Mouse (Mus musculus): Measurements from ENCODE around the gene Atl1. TPM values are rescaled to one million over a fixed set of nuclear protein-coding genes. Genes with fewer than 3 reads are reported as not detected.

The Atl1 gene
- under 1 TPM; 0.10 to 0.75 (median 0.42) TPM for polyA plus RNA-seq (2017; shearing (Covaris generic))

GRCm38 (mm10) chr12:69892371-69893251, at the start of gene Atl1, which contains the start of gene Map4k5:
Atl1 (plus strand) TSS chr12:69892614.
Map4k5 (minus strand) TSS chr12:69893200.
- ATAC-seq, result peak; percentile 92

GRCm38 (mm10) chr12:69843531-69844445, 48.6 kb upstream of the Atl1 start:
- no peak for ATAC-seq

GRCm38 (mm10) chr12:69845722-69846121, 46.7 kb upstream of the Atl1 start:
- ATAC-seq, result no peak

GRCm38 (mm10) chr12:69846499-69846898, 45.9 kb upstream of the Atl1 start:
- ATAC-seq, result no peak

- ATAC-seq, result no peak
Measured at GRCm38 (mm10) chr12:69848083-69848878, 44.1 kb upstream of the Atl1 start.

- ATAC-seq, result no peak
Measured at GRCm38 (mm10) chr12:69852288-69852687, 40.1 kb upstream of the Atl1 start.

- ATAC-seq, result peak; percentile 77
Measured at GRCm38 (mm10) chr12:69853387-69853786, 39.0 kb upstream of the Atl1 start.

GRCm38 (mm10) chr12:69853942-69854341, 38.5 kb upstream of the Atl1 start:
- ATAC-seq, result no peak

GRCm38 (mm10) chr12:69855641-69856300, 36.6 kb upstream of the Atl1 start:
- ATAC-seq, result no peak

- no peak for ATAC-seq
Measured at GRCm38 (mm10) chr12:69856398-69856797, 36.0 kb upstream of the Atl1 start.

- ATAC-seq, result no peak
Measured at GRCm38 (mm10) chr12:69857597-69857996, 34.8 kb upstream of the Atl1 start.

- no peak for ATAC-seq
Measured at GRCm38 (mm10) chr12:69858847-69859246, 33.6 kb upstream of the Atl1 start.

GRCm38 (mm10) chr12:69863505-69863904, 28.9 kb upstream of the Atl1 start:
- peak; percentile 94 for ATAC-seq

GRCm38 (mm10) chr12:69864164-69864692, 28.2 kb upstream of the Atl1 start:
- no peak for ATAC-seq

GRCm38 (mm10) chr12:69867338-69867737, 25.1 kb upstream of the Atl1 start:
- peak; percentile 32 for ATAC-seq

- ATAC-seq, result no peak
Measured at GRCm38 (mm10) chr12:69871632-69872031, 20.8 kb upstream of the Atl1 start.

GRCm38 (mm10) chr12:69877842-69878363, 14.5 kb upstream of the Atl1 start:
- ATAC-seq, result no peak

- ATAC-seq, result no peak
Measured at GRCm38 (mm10) chr12:69879172-69879665, 13.2 kb upstream of the Atl1 start.

GRCm38 (mm10) chr12:69879739-69880138, 12.7 kb upstream of the Atl1 start:
- no peak for ATAC-seq

- ATAC-seq, result no peak
Measured at GRCm38 (mm10) chr12:69881198-69881905, 11.1 kb upstream of the Atl1 start.

Data from inflammation-experienced regulatory T-cells, adult 6 months (primary cell).